ENCODE assay signal across 8 mouse cellular contexts in genomic region chr1:42697756-42698583, GRCm38 (mm10). TPM values are rescaled to one million over a fixed set of nuclear protein-coding genes. Genes with fewer than 3 reads are reported as not detected.
DNase-seq lines count a peak whose midpoint lies in the region; ATAC-seq and TF ChIP-seq lines count a peak whose summit lies in the region.

No protein-coding gene starts in this region.

- WGBS in intestine, embryonic 15.5 days, result 2% methylated on average over 75 of the region's 80 CpGs
- WGBS in liver, postnatal 0 days (ENCODE audit: insufficient replicate concordance), result 1% methylated on average over 68 of the region's 80 CpGs

- peak overlapping the region; percentile 67 for H3K4me3 ChIP-seq in testis, adult 2 months (ENCODE audit: control insufficient read depth, low read depth, low read length)
- H3K4me3 ChIP-seq in intestine, embryonic 15.5 days (replicated peaks), result peak overlapping the region; percentile 40
- peak overlapping the region; percentile 22; the same call in 1 of the 2 replicates for H3K4me3 ChIP-seq in liver, postnatal 0 days (ENCODE audit: low read depth, low read length)

- TF ChIP-seq CTCF in testis, adult 2 months (IDR thresholded peaks at IDR 0.05; ENCODE audit: control insufficient read depth, insufficient read depth, insufficient replicate concordance, low read depth, low read length), result no peak
- no peak for TF ChIP-seq CTCF in liver, postnatal 0 days (IDR thresholded peaks at IDR 0.05; ENCODE audit: low read depth)

- H3K4me1 ChIP-seq in testis, adult 2 months (ENCODE audit: control insufficient read depth, insufficient read depth, low read length), result peaks cover 25% of the 10 kb centered on the region
- peaks cover 46% of the 10 kb centered on the region for H3K4me1 ChIP-seq in intestine, embryonic 15.5 days (replicated peaks)
- 0 out of 2 replicates have a peak, but pooled peaks cover 2% of the 10 kb centered on the region for H3K4me1 ChIP-seq in liver, postnatal 0 days (ENCODE audit: insufficient read depth)

- H3K9me3 ChIP-seq in intestine, embryonic 15.5 days, result no peaks in the 10 kb centered on the region
- no peaks in the 10 kb centered on the region for H3K9me3 ChIP-seq in liver, postnatal 0 days (ENCODE audit: low read length)

- no peak overlapping the region for H3K9ac ChIP-seq in intestine, embryonic 15.5 days
- no peak overlapping the region for H3K9ac ChIP-seq in liver, postnatal 0 days (replicated peaks)

- DNase-seq in adrenal gland, adult 2 months, result peak; percentile 7
- DNase-seq in adrenal gland, adult 18-20 months (ENCODE audit: low spot score in 2 of 2), result no peak
- DNase-seq in testis, postnatal 10 days (ENCODE audit: low spot score), result no peak
- DNase-seq in liver, postnatal 0 days, result peak; percentile 24
- DNase-seq in MN1 (ENCODE audit: low spot score), result no peak

- H3K4me2 ChIP-seq in intestine, embryonic 15.5 days (replicated peaks), result peak overlapping the region; percentile 85
- H3K4me2 ChIP-seq in liver, postnatal 0 days (ENCODE audit: low read depth, low read length), result peak overlapping the region; percentile 62

- TF ChIP-seq EP300 in liver, postnatal 0 days (IDR thresholded peaks at IDR 0.05; ENCODE audit: low read depth), result no peak

- no peak for TF ChIP-seq POLR2A in testis, adult 2 months (IDR thresholded peaks at IDR 0.05; ENCODE audit: control insufficient read depth, low read depth, low read length)

- no peak overlapping the region for H3K27ac ChIP-seq in testis, adult 2 months (ENCODE audit: control insufficient read depth, insufficient read depth, low read depth, low read length)
- no peak overlapping the region for H3K27ac ChIP-seq in intestine, embryonic 15.5 days
- H3K27ac ChIP-seq in liver, postnatal 0 days (ENCODE audit: low read depth), result no peak overlapping the region

- no peaks in the 10 kb centered on the region for H3K36me3 ChIP-seq in testis, adult 2 months (ENCODE audit: control insufficient read depth, insufficient read depth, low read length)
- H3K36me3 ChIP-seq in intestine, embryonic 15.5 days, result no peaks in the 10 kb centered on the region
- H3K36me3 ChIP-seq in liver, postnatal 0 days (replicated peaks; ENCODE audit: insufficient read depth, low read length), result no peaks in the 10 kb centered on the region

- peaks cover 23% of the 10 kb centered on the region for H3K27me3 ChIP-seq in testis, adult 2 months (ENCODE audit: control insufficient read depth, insufficient read depth, low read length)
- peaks cover 79% of the 10 kb centered on the region for H3K27me3 ChIP-seq in intestine, embryonic 15.5 days (replicated peaks)
- H3K27me3 ChIP-seq in liver, postnatal 0 days (ENCODE audit: insufficient read depth, low read length), result peaks cover 92% of the 10 kb centered on the region

- peak; percentile 28; the same call in 1 of the 2 replicates for ATAC-seq in intestine, embryonic 15.5 days
- no peak for ATAC-seq in liver, postnatal 0 days
- no peak for ATAC-seq in erythroid progenitor cell, adult 5-6 weeks (replicated peaks; ENCODE audit: low FRiP score, poor library complexity, severe bottlenecking)

RNA-seq across cellular contexts. Expression of gene Pou3f3, which starts 2.4 kb away (rescaled TPM):
- not detected for total RNA-seq in adrenal gland, adult 2 months (2021)
- 0.02 TPM in 2 replicates for polyA plus RNA-seq in adrenal gland, adult 2 months (2012; rRNA removed)
- total RNA-seq in adrenal gland, adult 18-20 months (2021), result not detected
- polyA plus RNA-seq in testis, adult 2 months (2012; rRNA removed), result 0.04 and 0.58 TPM in 2 replicates
- polyA plus RNA-seq in intestine, embryonic 15.5 days (2015; fragmentation: Nextera tagmentation; extraction: Ambion mirVana), result 0.33 and 0.35 TPM in 2 replicates
- not detected in 2 replicates for polyA plus RNA-seq in liver, postnatal 0 days (2015; fragmentation: Nextera tagmentation; extraction: Ambion mirVana)
- total RNA-seq in erythroid progenitor cell, adult 5-6 weeks (2015; ENCODE audit: low replicate concordance), result not detected in 2 replicates
- not detected in 2 replicates for total RNA-seq in erythroid progenitor cell, adult 5-6 weeks (2017; ENCODE audit: low replicate concordance)

Comparison
In these comparisons a context has a peak if more than half of its experiments do, and no peak if none do; other contexts are left out.
1. DNase-seq: peak in adrenal gland, adult 2 months (single experiment) and liver, postnatal 0 days (single experiment); none in adrenal gland, adult 18-20 months (0 of 2), testis, postnatal 10 days (single experiment) and MN1 (single experiment).
2. Peak in every context shown above with its lines, with median percentiles within 50 percentile points of each other: H3K4me3 ChIP-seq.